Mouse (Mus musculus) olfactory bulb, adult 2 months (tissue): ENCODE measurements around the gene Wdr47.

Source experiments
- CTCF ChIP-seq: fragments of 200-500 bp; IDR thresholded peaks from 2 replicates; pipeline ENCODE4 v1.5.1; 2012; ENCODE audit warnings: low read depth, mild to moderate bottlenecking, low read length, moderate library complexity; ENCODE audit not compliant: insufficient read depth
- POLR2A ChIP-seq: fragments of 200-500 bp; IDR thresholded peaks from 2 replicates; pipeline ENCODE4 v1.6.1; 2012; ENCODE audit warnings: mild to moderate bottlenecking, low read depth, low read length, moderate library complexity; ENCODE audit not compliant: insufficient read depth

- no peak for TF ChIP-seq CTCF
- TF ChIP-seq POLR2A, result peak; percentile 100
Observed at GRCm38 (mm10) chr3:108571443-108572294, 19.4 kb upstream of the Wdr47 start, which contains the start of gene Taf13.
